In the genomic region with DNA sequence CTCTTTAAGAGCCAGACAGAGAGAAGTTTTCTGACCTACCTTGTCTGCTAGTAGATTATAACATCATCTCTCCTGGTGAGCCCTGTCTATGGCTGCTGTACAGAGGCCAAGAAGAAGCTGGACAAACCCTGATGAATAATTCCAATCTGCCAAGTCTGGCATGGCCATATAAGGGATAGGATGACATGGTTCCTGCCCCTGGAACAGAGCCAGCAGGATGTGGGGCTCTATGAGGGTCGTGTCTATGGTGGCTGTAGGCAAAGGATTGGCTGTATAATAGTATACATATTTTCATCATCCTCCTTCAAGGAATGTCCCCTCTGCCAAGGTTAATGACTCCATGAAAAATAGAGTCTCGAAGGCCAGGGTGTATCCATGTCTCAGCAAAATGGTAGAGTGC, we compare ENCODE assay signal across 21 mouse cellular contexts.
DNase-seq lines count a peak whose midpoint lies in the region; ATAC-seq and TF ChIP-seq lines count a peak whose summit lies in the region.
"Had no signal": no experiment of that assay in that cellular context is flagged by ENCODE, and none has a peak within 500 bp of the region (broad histone marks: within the 10 kb centered on the region; RNA-seq: fewer than 3 reads in every experiment).

No protein-coding gene starts in this region.

- 70% methylated on average over 2 of the region's 2 CpGs for WGBS in midbrain, postnatal 0 days
- WGBS in midbrain, embryonic 11.5 days, result 75% methylated on average over 2 of the region's 2 CpGs

- H3K4me3 ChIP-seq in midbrain, postnatal 0 days (ENCODE audit: low read depth, low read length), result no peak overlapping the region
- no peak overlapping the region for H3K4me3 ChIP-seq in midbrain, embryonic 11.5 days (ENCODE audit: low read depth, low read length)
- H3K4me3 ChIP-seq: embryonic facial prominence, embryonic 13.5 days; embryonic facial prominence, embryonic 15.5 days; erythroblast, embryonic 14.5 days; forebrain, embryonic 10.5 days; forebrain, embryonic 12.5 days had no signal

- H3K4me2 ChIP-seq in midbrain, postnatal 0 days (ENCODE audit: low read depth, low read length, poor library complexity, severe bottlenecking), result no peak overlapping the region
- H3K4me2 ChIP-seq in midbrain, embryonic 11.5 days, result no peak overlapping the region
- H3K4me2 ChIP-seq: embryonic facial prominence, embryonic 13.5 days; embryonic facial prominence, embryonic 15.5 days; forebrain, embryonic 12.5 days had no signal

- H3K27me3 ChIP-seq in midbrain, postnatal 0 days (ENCODE audit: insufficient read depth, low read length), result no peaks in the 10 kb centered on the region
- H3K27me3 ChIP-seq in midbrain, embryonic 11.5 days (ENCODE audit: control insufficient read depth, insufficient read depth, low read length), result no peaks in the 10 kb centered on the region
- H3K27me3 ChIP-seq: forebrain, embryonic 12.5 days had no signal

- H3K4me1 ChIP-seq in midbrain, postnatal 0 days (ENCODE audit: insufficient read depth, low read length), result no peaks in the 10 kb centered on the region
- H3K4me1 ChIP-seq in midbrain, embryonic 11.5 days (ENCODE audit: control insufficient read depth, insufficient read depth, low read length), result no peaks in the 10 kb centered on the region
- H3K4me1 ChIP-seq: embryonic facial prominence, embryonic 13.5 days; embryonic facial prominence, embryonic 15.5 days had no signal

- no peaks in the 10 kb centered on the region for H3K9me3 ChIP-seq in midbrain, postnatal 0 days (ENCODE audit: low read length)
- no peaks in the 10 kb centered on the region for H3K9me3 ChIP-seq in midbrain, embryonic 11.5 days (ENCODE audit: control insufficient read depth, low read length)
- H3K9me3 ChIP-seq: embryonic facial prominence, embryonic 13.5 days; embryonic facial prominence, embryonic 15.5 days; forebrain, embryonic 10.5 days; forebrain, embryonic 12.5 days had no signal

- no peak for TF ChIP-seq CTCF in midbrain, postnatal 0 days (IDR thresholded peaks at IDR 0.05)

- no peak overlapping the region for H3K9ac ChIP-seq in midbrain, postnatal 0 days (replicated peaks; ENCODE audit: low read length, poor library complexity, severe bottlenecking)
- H3K9ac ChIP-seq in midbrain, embryonic 11.5 days (ENCODE audit: low read length), result no peak overlapping the region
- H3K9ac ChIP-seq: embryonic facial prominence, embryonic 13.5 days; embryonic facial prominence, embryonic 15.5 days; forebrain, embryonic 12.5 days had no signal

- intact Hi-C loops in left cerebral cortex, postnatal 4 days (cut with DNase I), result no loop called here

- ATAC-seq in midbrain, postnatal 0 days (ENCODE audit: low FRiP score), result no peak
- no peak for ATAC-seq in midbrain, embryonic 11.5 days (ENCODE audit: low FRiP score)
- ATAC-seq: forebrain, embryonic 14.5 days; forebrain, embryonic 16.5 days had no signal

- H3K36me3 ChIP-seq in midbrain, postnatal 0 days (ENCODE audit: insufficient read depth, low read length), result no peaks in the 10 kb centered on the region
- no peaks in the 10 kb centered on the region for H3K36me3 ChIP-seq in midbrain, embryonic 11.5 days (ENCODE audit: control insufficient read depth, insufficient read depth, low read length)
- H3K36me3 ChIP-seq: embryonic facial prominence, embryonic 13.5 days; embryonic facial prominence, embryonic 15.5 days; forebrain, embryonic 10.5 days; forebrain, embryonic 12.5 days had no signal

- DNase-seq in cerebellum, postnatal 14 days, result peak; percentile 30 to 42
- DNase-seq in cerebellum, adult 9-10 months, result no peak
- peak; percentile 59 for DNase-seq in left cerebral cortex, postnatal 4 days
- no peak for DNase-seq in left cerebral cortex, adult 11 months (ENCODE audit: low spot score)
- DNase-seq in midbrain, postnatal 0 days (ENCODE audit: low spot score), result peak; percentile 46
- DNase-seq in midbrain, embryonic 11.5 days (ENCODE audit: low spot score, missing footprints), result no peak
- DNase-seq: adrenal gland, adult 2 months; adrenal gland, postnatal 10 days; adrenal gland, postnatal 25 days; cerebellum, adult 11 months; cerebellum, adult 18-20 months; cerebellum, adult 8-10 months; cerebellum, postnatal 25 days; embryo, embryonic 11 days had no signal

- no peak overlapping the region for H3K27ac ChIP-seq in midbrain, postnatal 0 days (ENCODE audit: low read depth, low read length)
- H3K27ac ChIP-seq in midbrain, embryonic 11.5 days (ENCODE audit: low read depth, low read length), result no peak overlapping the region
- H3K27ac ChIP-seq: embryonic facial prominence, embryonic 13.5 days; embryonic facial prominence, embryonic 15.5 days; forebrain, embryonic 10.5 days; forebrain, embryonic 12.5 days had no signal

Comparison
In these comparisons a context has a peak if more than half of its experiments do, and no peak if none do; other contexts are left out.
1. DNase-seq: peak in cerebellum, postnatal 14 days (2 of 2), left cerebral cortex, postnatal 4 days (single experiment) and midbrain, postnatal 0 days (single experiment); none in cerebellum, adult 9-10 months (single experiment), left cerebral cortex, adult 11 months (single experiment) and midbrain, embryonic 11.5 days (single experiment).